Mouse (Mus musculus) stomach, embryonic 15.5 days (tissue): ENCODE measurements around the gene Cnnm1. TPM values are rescaled to one million over a fixed set of nuclear protein-coding genes. Genes with fewer than 3 reads are reported as not detected.

Experiments
- ATAC-seq: fragments of 200-750 bp; cut with Nextera tagmentation; 2 replicates; pipeline ENCODE4 v1.8.0; 2017; ENCODE audit warnings: low read depth, moderate number of reproducible peaks, moderate TSS enrichment; ENCODE audit not compliant: insufficient read depth, low FRiP score
- H3K27ac ChIP-seq: fragments of 300-500 bp; sonication (generic); 2 replicates; pipeline ENCODE4 v1.5.1; 2015; ENCODE audit warnings: mild to moderate bottlenecking, inconsistent platforms
- H3K27me3 ChIP-seq: fragments of 300-500 bp; sonication (generic); replicated peaks from 2 replicates; pipeline ENCODE4 v1.6.1; 2015; ENCODE audit warnings: inconsistent platforms
- H3K36me3 ChIP-seq: fragments of 300-500 bp; sonication (generic); 2 replicates; pipeline ENCODE4 v1.6.1; 2015; ENCODE audit warnings: inconsistent platforms
- H3K4me1 ChIP-seq: fragments of 300-500 bp; sonication (generic); 2 replicates; pipeline ENCODE4 v1.6.1; 2015; ENCODE audit warnings: inconsistent platforms
- H3K4me2 ChIP-seq: fragments of 300-500 bp; sonication (generic); 2 replicates; pipeline ENCODE4 v1.6.1; 2015; ENCODE audit warnings: mild to moderate bottlenecking, inconsistent platforms
- H3K4me3 ChIP-seq: fragments of 300-500 bp; sonication (generic); replicated peaks from 2 replicates; pipeline ENCODE4 v1.5.1; 2015; ENCODE audit warnings: inconsistent platforms
- H3K9ac ChIP-seq: fragments of 300-500 bp; sonication (generic); 2 replicates; pipeline ENCODE4 v1.6.1; 2015; ENCODE audit warnings: inconsistent platforms
- H3K9me3 ChIP-seq: fragments of 300-500 bp; sonication (generic); 2 replicates; pipeline ENCODE4 v1.6.1; 2016; ENCODE audit warnings: inconsistent platforms
- WGBS: fragments of 180-500 bp; shearing (Covaris S2); methylation state at CpG from one replicate; pipeline ENCODE4 v1.1.7; 2015; 5-methylcytosine and 5-hydroxymethylcytosine counted together
- polyA plus RNA-seq: library from polyadenylated mRNA; unstranded; fragments of >200 nt; fragmentation: Nextera tagmentation; extraction: Ambion mirVana; gene quantifications from 2 replicates; pipeline ENCODE4 v1.2.1, GENCODE M21; 2015

Cnnm1 gene
- polyA plus RNA-seq, 1 experiment from 2014 or later = 0.72 TPM

GRCm38 (mm10) chr19:43442906-43443305, 2.7 kb downstream of the Cnnm1 start:
- Histone ChIP-seq H3K9me3 (no peaks in the 10 kb centered on the region), H3K9ac (no peak overlapping the region), H3K36me3 (no peaks in the 10 kb centered on the region), H3K4me2 (no peak overlapping the region), H3K27ac (no peak overlapping the region), H3K4me1 (peaks cover 15% of the 10 kb centered on the region), H3K27me3 (peaks cover 43% of the 10 kb centered on the region), H3K4me3 (no peak overlapping the region)
- ATAC-seq = no peak
- WGBS = 86% methylated on average over 5 of the region's 5 CpGs

GRCm38 (mm10) chr19:43444636-43445205, 4.5 kb downstream of the Cnnm1 start:
- no peaks in the 10 kb centered on the region for H3K36me3 ChIP-seq
- no peak for ATAC-seq
- no peak overlapping the region for H3K4me2 ChIP-seq
- no peak overlapping the region for H3K9ac ChIP-seq
- no peak overlapping the region for H3K27ac ChIP-seq
- WGBS = 61% methylated on average over 6 of the region's 6 CpGs
- H3K4me1 ChIP-seq = peaks cover 15% of the 10 kb centered on the region
- H3K27me3 ChIP-seq = peaks cover 35% of the 10 kb centered on the region
- no peak overlapping the region for H3K4me3 ChIP-seq
- H3K9me3 ChIP-seq = no peaks in the 10 kb centered on the region

- no peak for ATAC-seq
- WGBS = 87% methylated on average over 10 of the region's 10 CpGs
- H3K27ac ChIP-seq = no peak overlapping the region
Measured at GRCm38 (mm10) chr19:43451563-43451962, 11.3 kb downstream of the Cnnm1 start.

GRCm38 (mm10) chr19:43452176-43452575, 11.9 kb downstream of the Cnnm1 start:
- no peak for ATAC-seq
- no peaks in the 10 kb centered on the region for H3K9me3 ChIP-seq
- WGBS = 74% methylated on average over 5 of the region's 5 CpGs
- H3K4me3 ChIP-seq = no peak overlapping the region
- no peak overlapping the region for H3K9ac ChIP-seq
- H3K27me3 ChIP-seq = no peaks in the 10 kb centered on the region
- no peaks in the 10 kb centered on the region for H3K4me1 ChIP-seq
- no peak overlapping the region for H3K27ac ChIP-seq
- H3K4me2 ChIP-seq = no peak overlapping the region
- no peaks in the 10 kb centered on the region for H3K36me3 ChIP-seq

More at GRCm38 (mm10) chr19:43451563-43451962, 11.3 kb downstream of the Cnnm1 start:
- H3K27me3 ChIP-seq = no peaks in the 10 kb centered on the region
- H3K9ac ChIP-seq = no peak overlapping the region
- H3K4me1 ChIP-seq = no peaks in the 10 kb centered on the region
- no peaks in the 10 kb centered on the region for H3K9me3 ChIP-seq
- no peak overlapping the region for H3K4me3 ChIP-seq
- H3K36me3 ChIP-seq = no peaks in the 10 kb centered on the region
- H3K4me2 ChIP-seq = no peak overlapping the region

- H3K36me3 ChIP-seq = no peaks in the 10 kb centered on the region
Measured at GRCm38 (mm10) chr19:43453025-43453424, 12.8 kb downstream of the Cnnm1 start.

GRCm38 (mm10) chr19:43459948-43460347, 19.7 kb downstream of the Cnnm1 start:
- H3K9ac ChIP-seq = no peak overlapping the region
- no peaks in the 10 kb centered on the region for H3K9me3 ChIP-seq
- H3K4me2 ChIP-seq = no peak overlapping the region
- ATAC-seq = no peak
- 70% methylated on average over 4 of the region's 4 CpGs for WGBS
- H3K4me3 ChIP-seq = no peak overlapping the region
- H3K4me1 ChIP-seq = no peaks in the 10 kb centered on the region
- H3K27me3 ChIP-seq = no peaks in the 10 kb centered on the region
- no peaks in the 10 kb centered on the region for H3K36me3 ChIP-seq
- no peak overlapping the region for H3K27ac ChIP-seq

More at GRCm38 (mm10) chr19:43453025-43453424, 12.8 kb downstream of the Cnnm1 start:
- Histone ChIP-seq H3K4me1 (no peaks in the 10 kb centered on the region), H3K4me2 (no peak overlapping the region), H3K9me3 (no peaks in the 10 kb centered on the region), H3K9ac (no peak overlapping the region), H3K4me3 (no peak overlapping the region), H3K27ac (no peak overlapping the region), H3K27me3 (no peaks in the 10 kb centered on the region)
- peak; percentile 65; the same call in 1 of the 2 replicates for ATAC-seq
- WGBS = 68% methylated on average over 4 of the region's 4 CpGs

- Histone ChIP-seq H3K27ac (no peak overlapping the region), H3K27me3 (no peaks in the 10 kb centered on the region), H3K4me3 (no peak overlapping the region), H3K9ac (no peak overlapping the region), H3K36me3 (no peaks in the 10 kb centered on the region), H3K4me1 (no peaks in the 10 kb centered on the region), H3K4me2 (no peak overlapping the region), H3K9me3 (no peaks in the 10 kb centered on the region)
- ATAC-seq = no peak
- 87% methylated on average over 12 of the region's 12 CpGs for WGBS
Measured at GRCm38 (mm10) chr19:43460481-43460880, 20.2 kb downstream of the Cnnm1 start.

GRCm38 (mm10) chr19:43462141-43462540, 21.9 kb downstream of the Cnnm1 start:
- H3K9me3 ChIP-seq = no peaks in the 10 kb centered on the region
- H3K4me1 ChIP-seq = no peaks in the 10 kb centered on the region
- 86% methylated on average over 3 of the region's 3 CpGs for WGBS
- no peak for ATAC-seq
- H3K4me2 ChIP-seq = no peak overlapping the region
- no peak overlapping the region for H3K27ac ChIP-seq
- no peak overlapping the region for H3K9ac ChIP-seq
- H3K27me3 ChIP-seq = no peaks in the 10 kb centered on the region
- no peaks in the 10 kb centered on the region for H3K36me3 ChIP-seq
- H3K4me3 ChIP-seq = no peak overlapping the region

GRCm38 (mm10) chr19:43463546-43464293, 23.5 kb downstream of the Cnnm1 start:
- H3K27ac ChIP-seq = no peak overlapping the region
- 85% methylated on average over 7 of the region's 7 CpGs for WGBS
- ATAC-seq = peak; percentile 65; the same call in 1 of the 2 replicates
- H3K4me1 ChIP-seq = no peaks in the 10 kb centered on the region
- H3K9ac ChIP-seq = no peak overlapping the region
- H3K9me3 ChIP-seq = no peaks in the 10 kb centered on the region
- H3K27me3 ChIP-seq = no peaks in the 10 kb centered on the region
- H3K4me3 ChIP-seq = no peak overlapping the region
- no peaks in the 10 kb centered on the region for H3K36me3 ChIP-seq
- no peak overlapping the region for H3K4me2 ChIP-seq

GRCm38 (mm10) chr19:43464294-43464687, 24.1 kb downstream of the Cnnm1 start:
- Histone ChIP-seq H3K36me3 (no peaks in the 10 kb centered on the region), H3K27ac (no peak overlapping the region), H3K4me2 (no peak overlapping the region), H3K4me1 (no peaks in the 10 kb centered on the region), H3K9me3 (no peaks in the 10 kb centered on the region), H3K9ac (no peak overlapping the region), H3K4me3 (no peak overlapping the region), H3K27me3 (no peaks in the 10 kb centered on the region)
- no peak for ATAC-seq
- 74% methylated on average over 3 of the region's 3 CpGs for WGBS

- Histone ChIP-seq H3K4me3 (no peak overlapping the region), H3K4me1 (no peaks in the 10 kb centered on the region), H3K4me2 (no peak overlapping the region), H3K27ac (no peak overlapping the region), H3K9me3 (no peaks in the 10 kb centered on the region), H3K27me3 (no peaks in the 10 kb centered on the region), H3K9ac (no peak overlapping the region), H3K36me3 (no peaks in the 10 kb centered on the region)
- ATAC-seq = no peak
- whole genome bisulfite sequencing = 92% methylated on average over 11 of the region's 11 CpGs
Measured at GRCm38 (mm10) chr19:43465076-43465475, 24.8 kb downstream of the Cnnm1 start.

- H3K4me2 ChIP-seq = no peak overlapping the region
- 91% methylated on average over 14 of the region's 14 CpGs for WGBS
- H3K27me3 ChIP-seq = no peaks in the 10 kb centered on the region
- no peaks in the 10 kb centered on the region for H3K36me3 ChIP-seq
- no peaks in the 10 kb centered on the region for H3K4me1 ChIP-seq
- no peak overlapping the region for H3K4me3 ChIP-seq
- no peaks in the 10 kb centered on the region for H3K9me3 ChIP-seq
- no peak overlapping the region for H3K9ac ChIP-seq
- no peak overlapping the region for H3K27ac ChIP-seq
- ATAC-seq = no peak
Measured at GRCm38 (mm10) chr19:43465601-43466255, 25.5 kb downstream of the Cnnm1 start.
